ENCODE assay signal across 8 mouse cellular contexts in genomic region chr13:62964640-62965311, GRCm38 (mm10). TPM values are rescaled to one million over a fixed set of nuclear protein-coding genes. Genes with fewer than 3 reads are reported as not detected.
DNase-seq lines count a peak whose midpoint lies in the region; ATAC-seq and TF ChIP-seq lines count a peak whose summit lies in the region.

2010111I01Rik (plus strand) TSS chr13:62964893.

- CTCF ChIA-PET in Patski (lab: Charles Lee): interaction anchor here (1.2 kb wide), 1 partner anchor 21 kb away, joined by 3 read pairs; no protein-coding TSS in a partner anchor

- peak; percentile 87 for ATAC-seq in Patski
- peak; percentile 94 for ATAC-seq in hindbrain, embryonic 13.5 days (ENCODE audit: low FRiP score)

- TF ChIP-seq CTCF in Patski (IDR thresholded peaks at IDR 0.05): no peak

- POLR2A ChIA-PET in Patski (lab: Charles Lee): interaction anchor here (0.9 kb wide), 1 partner anchor 309 kb away, joined by 3 read pairs; no protein-coding TSS in a partner anchor

- H3K9ac ChIP-seq in hindbrain, embryonic 13.5 days: peak within 1 kb of the TSS; percentile 75

- WGBS in hindbrain, embryonic 13.5 days: under 1% methylated on average over 41 of the region's 41 CpGs

- peak; percentile 83 for DNase-seq in Patski (ENCODE audit: low read depth, low spot score)
- peak; percentile 99 for DNase-seq in cerebellum, postnatal 14 days
- peak; percentile 92 to 96 for DNase-seq in frontal cortex, postnatal 14 days (ENCODE audit: low spot score in 2 of 2)
- peak; percentile 98 to 99 for DNase-seq in layer of hippocampus, postnatal 25 days (ENCODE audit: extremely low spot score in 1 of 2, low spot score in 1 of 2)
- DNase-seq in lung, postnatal 25 days (ENCODE audit: low spot score): peak; percentile 96
- DNase-seq in retina, embryonic 14.5 days (ENCODE audit: low spot score): peak; percentile 99
- DNase-seq in thymus, postnatal 4 days: peak; percentile 100

- in situ Hi-C loops in Patski (cut with MboI; ENCODE audit: low pct_unique_long_range_greater_than_20kb): loop anchor here (10.0 kb wide), 1 partner anchor 280 kb away; no protein-coding TSS in a partner anchor

- no peaks in the 10 kb centered on the region for H3K27me3 ChIP-seq in Patski
- H3K27me3 ChIP-seq in hindbrain, embryonic 13.5 days: no peaks in the 10 kb centered on the region

- H3K36me3 ChIP-seq in hindbrain, embryonic 13.5 days: peaks cover 6% of the 10 kb centered on the region; the same call in 1 of the 2 replicates

- H3K4me1 ChIP-seq in hindbrain, embryonic 13.5 days (replicated peaks): peaks cover 8% of the 10 kb centered on the region

- H3K4me2 ChIP-seq in hindbrain, embryonic 13.5 days: peak within 1 kb of the TSS; percentile 62

- H3K4me3 ChIP-seq in hindbrain, embryonic 13.5 days: peak within 1 kb of the TSS; percentile 76

- peak within 1 kb of the TSS; percentile 53; the same call in 1 of the 2 replicates for H3K27ac ChIP-seq in hindbrain, embryonic 13.5 days

- H3K9me3 ChIP-seq in hindbrain, embryonic 13.5 days: no peaks in the 10 kb centered on the region

RNA-seq across cellular contexts. Expression of gene 2010111I01Rik, which starts in this region (rescaled TPM):
- polyA plus RNA-seq in Patski (2021): 98.5 TPM
- 35.7 and 36.5 TPM in 2 replicates for polyA plus RNA-seq in hindbrain, embryonic 13.5 days (2015; fragmentation: Nextera tagmentation; extraction: Ambion mirVana)
- 10 to 100 TPM; 70.6 to 82.7 TPM for total RNA-seq in layer of hippocampus, postnatal 25 days (2021)

Comparison
In these comparisons a context has a peak if more than half of its experiments do, and no peak if none do; other contexts are left out.
1. Peak in every context shown above with its lines: DNase-seq, ATAC-seq, H3K4me3 ChIP-seq and H3K27ac ChIP-seq.